Mouse (Mus musculus) G1E-ER4 (cell line): ENCODE data around the gene Tnfaip1. TPM values are rescaled to one million over a fixed set of nuclear protein-coding genes. Genes with fewer than 3 reads are reported as not detected.

Source experiments
- GATA1 ChIP-seq: IDR thresholded peaks from one replicate; pipeline ENCODE4 v1.8.0; 2012; ENCODE audit warnings: low read length, inconsistent platforms
- polyA plus RNA-seq: library from polyadenylated mRNA; stranded (reverse); fragments of >175 nt; gene quantifications from 2 replicates; pipeline ENCODE4 v1.2.3, GENCODE M21; 2012

The Tnfaip1 gene
- polyA plus RNA-seq, 1 experiment: 5.2 TPM

GRCm38 (mm10) chr11:78490781-78491241 lies 45.3 kb downstream of the Tnfaip1 start:
- no peak for TF ChIP-seq GATA1

- no peak for TF ChIP-seq GATA1
These were observed 48.0 kb downstream of the Tnfaip1 start for GRCm38 (mm10) chr11:78488168-78488567.

GRCm38 (mm10) chr11:78483639-78484038 lies 52.5 kb downstream of the Tnfaip1 start:
- TF ChIP-seq GATA1: no peak

- TF ChIP-seq GATA1: no peak
These were observed 60.8 kb downstream of the Tnfaip1 start for GRCm38 (mm10) chr11:78475289-78475688.

Other genes with a start within 250 kb of the Tnfaip1 start
- gene BC030499, start 245.5 kb downstream of the Tnfaip1 start, polyA plus RNA-seq: not detected in 2 replicates
- 28.8 and 67.9 TPM in 2 replicates for gene Spag5, start 234.8 kb downstream of the Tnfaip1 start, polyA plus RNA-seq
- gene Aldoc, start 213.4 kb downstream of the Tnfaip1 start, polyA plus RNA-seq: 3.5 and 6.2 TPM in 2 replicates
- 50.2 and 84.3 TPM in 2 replicates for gene Pigs, start 207.9 kb downstream of the Tnfaip1 start, polyA plus RNA-seq
- 28.0 and 37.7 TPM in 2 replicates for gene Unc119, start 192.8 kb downstream of the Tnfaip1 start, polyA plus RNA-seq
- not detected in 2 replicates for gene Foxn1, start 149.8 kb downstream of the Tnfaip1 start, polyA plus RNA-seq
- gene Slc13a2, start 114.1 kb downstream of the Tnfaip1 start, polyA plus RNA-seq: not detected in 2 replicates
- not detected in 2 replicates for gene Slc46a1, start 70.6 kb downstream of the Tnfaip1 start, polyA plus RNA-seq
- gene Sarm1, start 38.6 kb downstream of the Tnfaip1 start, polyA plus RNA-seq: 0.01 TPM in 1 of 2 replicates, not detected in the other
- not detected in 2 replicates for gene Vtn, start 37.2 kb downstream of the Tnfaip1 start, polyA plus RNA-seq
- not detected in 2 replicates for gene Sebox, start 32.9 kb downstream of the Tnfaip1 start, polyA plus RNA-seq
- gene Tmem199, start 24.2 kb downstream of the Tnfaip1 start, polyA plus RNA-seq: 16.3 and 20.5 TPM in 2 replicates
- 70.4 and 86.4 TPM in 2 replicates for gene Poldip2, start 24.1 kb downstream of the Tnfaip1 start, polyA plus RNA-seq
- gene Ift20, start within 50 bp of the Tnfaip1 start, polyA plus RNA-seq: 37.8 and 49.7 TPM in 2 replicates
- 32.9 and 33.4 TPM in 2 replicates for gene Tmem97, start 14.4 kb upstream of the Tnfaip1 start, polyA plus RNA-seq
- 10.2 and 12.0 TPM in 2 replicates for gene Nlk, start 161.0 kb upstream of the Tnfaip1 start, polyA plus RNA-seq
- gene Ccnq, start 215.4 kb upstream of the Tnfaip1 start, polyA plus RNA-seq: 53.9 and 81.0 TPM in 2 replicates